Mouse (Mus musculus): Measurements from ENCODE around the gene Herc3. TPM values are rescaled to one million over a fixed set of nuclear protein-coding genes. Genes with fewer than 3 reads are reported as not detected.

Herc3 gene
- total and polyA plus RNA-seq, 2 experiments from 2014 or later: 44.4 to 130 TPM

GRCm38 (mm10) chr6:58931149-58931548 is 99.9 kb downstream of the Herc3 start:
- Histone ChIP-seq H3K9ac (replicated peaks; ENCODE audit: low read depth, low read length) (no peak overlapping the region), H3K4me2 (ENCODE audit: low read depth, low read length) (no peak overlapping the region), H3K27ac (ENCODE audit: low read depth) (no peak overlapping the region), H3K27me3 (ENCODE audit: control insufficient read depth, insufficient read depth, low read length) (no peaks in the 10 kb centered on the region), H3K4me3 (ENCODE audit: low read depth, low read length) (no peak overlapping the region), H3K4me1 (ENCODE audit: control insufficient read depth, insufficient read depth) (peaks cover 33% of the 10 kb centered on the region), H3K36me3 (replicated peaks; ENCODE audit: control insufficient read depth, insufficient read depth, low read length) (peaks cover 15% of the 10 kb centered on the region; the same call in 1 of the 2 replicates), H3K9me3 (replicated peaks; ENCODE audit: control insufficient read depth, low read length) (no peaks in the 10 kb centered on the region)
- WGBS: 87% methylated on average over 4 of the region's 4 CpGs
- ATAC-seq (ENCODE audit: insufficient read depth, low read depth): no peak
- no peak for TF ChIP-seq EP300 (IDR thresholded peaks at IDR 0.05; ENCODE audit: low read depth)
- no peak for TF ChIP-seq CTCF (IDR thresholded peaks at IDR 0.05; ENCODE audit: low read depth)
- DNase-seq (ENCODE audit: low spot score): no peak

GRCm38 (mm10) chr6:58932515-58933188 is 101.4 kb downstream of the Herc3 start:
- peaks cover 24% of the 10 kb centered on the region for H3K36me3 ChIP-seq (replicated peaks; ENCODE audit: control insufficient read depth, insufficient read depth, low read length)
- 90% methylated on average over 12 of the region's 12 CpGs for WGBS
- H3K4me2 ChIP-seq (ENCODE audit: low read depth, low read length): no peak overlapping the region
- H3K9me3 ChIP-seq (replicated peaks; ENCODE audit: control insufficient read depth, low read length): no peaks in the 10 kb centered on the region
- H3K4me1 ChIP-seq (ENCODE audit: control insufficient read depth, insufficient read depth): peaks cover 28% of the 10 kb centered on the region
- no peak overlapping the region for H3K9ac ChIP-seq (replicated peaks; ENCODE audit: low read depth, low read length)
- ATAC-seq (ENCODE audit: insufficient read depth, low read depth) (no peak), DNase-seq (ENCODE audit: low spot score) (no peak)
- H3K4me3 ChIP-seq (ENCODE audit: low read depth, low read length): no peak overlapping the region
- no peak overlapping the region for H3K27ac ChIP-seq (ENCODE audit: low read depth)
- H3K27me3 ChIP-seq (ENCODE audit: control insufficient read depth, insufficient read depth, low read length): no peaks in the 10 kb centered on the region
- TF ChIP-seq CTCF (IDR thresholded peaks at IDR 0.05; ENCODE audit: low read depth) (no peak), EP300 (IDR thresholded peaks at IDR 0.05; ENCODE audit: low read depth) (no peak)

GRCm38 (mm10) chr6:58933189-58933913 is 102.1 kb downstream of the Herc3 start:
- no peak overlapping the region for H3K9ac ChIP-seq (replicated peaks; ENCODE audit: low read depth, low read length)
- H3K36me3 ChIP-seq (replicated peaks; ENCODE audit: control insufficient read depth, insufficient read depth, low read length): peaks cover 25% of the 10 kb centered on the region
- no peak overlapping the region for H3K4me2 ChIP-seq (ENCODE audit: low read depth, low read length)
- H3K27ac ChIP-seq (ENCODE audit: low read depth): no peak overlapping the region
- no peaks in the 10 kb centered on the region for H3K27me3 ChIP-seq (ENCODE audit: control insufficient read depth, insufficient read depth, low read length)
- peaks cover 22% of the 10 kb centered on the region for H3K4me1 ChIP-seq (ENCODE audit: control insufficient read depth, insufficient read depth)
- 70% methylated on average over 6 of the region's 6 CpGs for WGBS
- no peaks in the 10 kb centered on the region for H3K9me3 ChIP-seq (replicated peaks; ENCODE audit: control insufficient read depth, low read length)
- ATAC-seq (ENCODE audit: insufficient read depth, low read depth) (no peak), DNase-seq (ENCODE audit: low spot score) (no peak)
- TF ChIP-seq CTCF (IDR thresholded peaks at IDR 0.05; ENCODE audit: low read depth): no peak
- TF ChIP-seq EP300 (IDR thresholded peaks at IDR 0.05; ENCODE audit: low read depth): no peak
- H3K4me3 ChIP-seq (ENCODE audit: low read depth, low read length): no peak overlapping the region

- TF ChIP-seq EP300 (IDR thresholded peaks at IDR 0.05; ENCODE audit: low read depth) (no peak), CTCF (IDR thresholded peaks at IDR 0.05; ENCODE audit: low read depth) (no peak)
- H3K27ac ChIP-seq (ENCODE audit: low read depth): no peak overlapping the region
- no peak overlapping the region for H3K4me2 ChIP-seq (ENCODE audit: low read depth, low read length)
- no peaks in the 10 kb centered on the region for H3K27me3 ChIP-seq (ENCODE audit: control insufficient read depth, insufficient read depth, low read length)
- H3K4me1 ChIP-seq (ENCODE audit: control insufficient read depth, insufficient read depth): peaks cover 14% of the 10 kb centered on the region
- H3K36me3 ChIP-seq (replicated peaks; ENCODE audit: control insufficient read depth, insufficient read depth, low read length): peaks cover 33% of the 10 kb centered on the region
- DNase-seq (ENCODE audit: low spot score) (no peak), ATAC-seq (ENCODE audit: insufficient read depth, low read depth) (no peak)
- H3K9ac ChIP-seq (replicated peaks; ENCODE audit: low read depth, low read length): no peak overlapping the region
- no peak overlapping the region for H3K4me3 ChIP-seq (ENCODE audit: low read depth, low read length)
- 83% methylated on average over 4 of the region's 4 CpGs for WGBS
- no peaks in the 10 kb centered on the region for H3K9me3 ChIP-seq (replicated peaks; ENCODE audit: control insufficient read depth, low read length)
These were observed 102.9 kb downstream of the Herc3 start for GRCm38 (mm10) chr6:58934144-58934543.

- Histone ChIP-seq H3K36me3 (replicated peaks; ENCODE audit: control insufficient read depth, insufficient read depth, low read length) (peaks cover 49% of the 10 kb centered on the region), H3K4me3 (ENCODE audit: low read depth, low read length) (no peak overlapping the region), H3K9ac (replicated peaks; ENCODE audit: low read depth, low read length) (no peak overlapping the region), H3K4me2 (ENCODE audit: low read depth, low read length) (no peak overlapping the region), H3K27ac (ENCODE audit: low read depth) (no peak overlapping the region), H3K27me3 (ENCODE audit: control insufficient read depth, insufficient read depth, low read length) (no peaks in the 10 kb centered on the region), H3K4me1 (ENCODE audit: control insufficient read depth, insufficient read depth) (no peaks in the 10 kb centered on the region), H3K9me3 (replicated peaks; ENCODE audit: control insufficient read depth, low read length) (no peaks in the 10 kb centered on the region)
- DNase-seq (ENCODE audit: low spot score) (no peak), ATAC-seq (ENCODE audit: insufficient read depth, low read depth) (no peak)
- no peak for TF ChIP-seq CTCF (IDR thresholded peaks at IDR 0.05; ENCODE audit: low read depth)
- no peak for TF ChIP-seq EP300 (IDR thresholded peaks at IDR 0.05; ENCODE audit: low read depth)
These were observed 106.5 kb downstream of the Herc3 start for GRCm38 (mm10) chr6:58937726-58938125.
